Mouse (Mus musculus) lung, embryonic 14.5 days (tissue): Measurements from ENCODE around the gene Sulf2. TPM values are rescaled to one million over a fixed set of nuclear protein-coding genes. Genes with fewer than 3 reads are reported as not detected.

Experiments used
- ATAC-seq: fragments of 200-750 bp; cut with Nextera tagmentation; 2 replicates; pipeline ENCODE4 v1.8.0; 2017; ENCODE audit warnings: mild to moderate bottlenecking, moderate TSS enrichment, moderate library complexity; ENCODE audit not compliant: insufficient read depth
- DNase-seq: peaks from one replicate; pipeline ENCODE4 v3.0.0-alpha.2; 2015
- H3K27ac ChIP-seq: fragments of 300-500 bp; sonication (generic); 2 replicates; pipeline ENCODE4 v1.5.1; 2014; ENCODE audit warnings: low read depth, mild to moderate bottlenecking, moderate library complexity
- H3K27me3 ChIP-seq: fragments of 300-500 bp; sonication (generic); 2 replicates; pipeline ENCODE4 v1.6.1; 2014; ENCODE audit warnings: low read length, control low read depth; ENCODE audit not compliant: insufficient read depth
- H3K36me3 ChIP-seq: fragments of 300-500 bp; sonication (generic); 2 replicates; pipeline ENCODE4 v1.6.1; 2014; ENCODE audit warnings: control low read depth; ENCODE audit not compliant: insufficient read depth
- H3K4me1 ChIP-seq: fragments of 300-500 bp; sonication (generic); 2 replicates; pipeline ENCODE4 v1.6.1; 2014; ENCODE audit warnings: antibody characterized with exemption, control low read depth; ENCODE audit not compliant: insufficient read depth
- H3K4me2 ChIP-seq: fragments of 300-500 bp; sonication (generic); 2 replicates; pipeline ENCODE4 v1.6.1; 2014; ENCODE audit warnings: mild to moderate bottlenecking
- H3K4me3 ChIP-seq: fragments of 300-500 bp; sonication (generic); 2 replicates; pipeline ENCODE4 v1.5.1; 2014; ENCODE audit warnings: low read depth, low read length
- H3K9ac ChIP-seq: fragments of 300-500 bp; sonication (generic); 2 replicates; pipeline ENCODE4 v1.6.1; 2014
- H3K9me3 ChIP-seq: fragments of 300-500 bp; sonication (generic); 2 replicates; pipeline ENCODE4 v1.6.1; 2016; ENCODE audit warnings: low read depth, low read length, control low read depth
- CTCF ChIP-seq: IDR thresholded peaks from 2 replicates; pipeline ENCODE4 v1.5.1; 2016; ENCODE audit warnings: antibody characterized with exemption, low read depth
- WGBS: fragments of 180-500 bp; shearing (Covaris S2); extraction: QIAGEN DNeasy Blood & Tissue Kit; methylation state at CpG from one replicate; pipeline ENCODE4 v1.1.7; 2014; 5-methylcytosine and 5-hydroxymethylcytosine counted together
- polyA plus RNA-seq: library from polyadenylated mRNA; unstranded; fragments of >200 nt; fragmentation: Nextera tagmentation; extraction: Ambion mirVana; gene quantifications from 2 replicates; pipeline ENCODE4 v1.2.1, GENCODE M21; 2014

The Sulf2 gene
- 51.1 and 57.6 TPM in 2 replicates for polyA plus RNA-seq

- Histone ChIP-seq H3K27me3 (peaks cover 4% of the 10 kb centered on the region; the same call in 1 of the 2 replicates), H3K4me2 (peak within 1 kb of the TSS; percentile 99), H3K4me1 (peaks cover 30% of the 10 kb centered on the region), H3K9ac (peak within 1 kb of the TSS; percentile 77), H3K9me3 (no peaks in the 10 kb centered on the region; the same call in 1 of the 2 replicates), H3K27ac (peak within 1 kb of the TSS; percentile 88), H3K36me3 (no peaks in the 10 kb centered on the region), H3K4me3 (peak within 1 kb of the TSS; percentile 64)
- under 1% methylated on average over 23 of the region's 23 CpGs for WGBS
- peak; percentile 84 for TF ChIP-seq CTCF
- DNase-seq (peak; percentile 88), ATAC-seq (peak; percentile 32; the same call in 1 of the 2 replicates)
Observed at GRCm38 (mm10) chr2:166155454-166155815, at the start of gene Sulf2. Sulf2 (minus strand) TSS chr2:166155663.

- TF ChIP-seq CTCF: no peak
- WGBS: 76% methylated on average over 13 of the region's 13 CpGs
- H3K27me3 ChIP-seq: no peaks in the 10 kb centered on the region
- H3K4me3 ChIP-seq: no peak overlapping the region
- H3K4me1 ChIP-seq: no peaks in the 10 kb centered on the region
- ATAC-seq: no peak
- H3K9me3 ChIP-seq: no peaks in the 10 kb centered on the region
- no peak overlapping the region for H3K4me2 ChIP-seq
- H3K9ac ChIP-seq: no peak overlapping the region
- DNase-seq: no peak
- H3K36me3 ChIP-seq: no peaks in the 10 kb centered on the region
- no peak overlapping the region for H3K27ac ChIP-seq
Observed at GRCm38 (mm10) chr2:166204174-166204573, 48.7 kb upstream of the Sulf2 start.

GRCm38 (mm10) chr2:166203647-166204046 is 48.2 kb upstream of the Sulf2 start:
- no peak for ATAC-seq

GRCm38 (mm10) chr2:166197964-166198363 is 42.5 kb upstream of the Sulf2 start:
- Histone ChIP-seq H3K9me3 (0 out of 2 replicates have a peak, but pooled peaks cover 5% of the 10 kb centered on the region), H3K9ac (no peak overlapping the region), H3K4me2 (no peak overlapping the region), H3K4me3 (no peak overlapping the region), H3K36me3 (no peaks in the 10 kb centered on the region), H3K27ac (no peak overlapping the region), H3K4me1 (no peaks in the 10 kb centered on the region), H3K27me3 (no peaks in the 10 kb centered on the region)
- no peak for TF ChIP-seq CTCF
- ATAC-seq: no peak
- WGBS: 57% methylated on average over 7 of the region's 7 CpGs
- DNase-seq: no peak

More at GRCm38 (mm10) chr2:166203647-166204046, 48.2 kb upstream of the Sulf2 start:
- no peak overlapping the region for H3K4me2 ChIP-seq
- no peaks in the 10 kb centered on the region for H3K36me3 ChIP-seq
- WGBS: 78% methylated on average over 10 of the region's 12 CpGs
- H3K27me3 ChIP-seq: no peaks in the 10 kb centered on the region
- H3K4me3 ChIP-seq: no peak overlapping the region
- no peaks in the 10 kb centered on the region for H3K9me3 ChIP-seq
- no peaks in the 10 kb centered on the region for H3K4me1 ChIP-seq
- TF ChIP-seq CTCF: no peak
- H3K27ac ChIP-seq: no peak overlapping the region
- DNase-seq: no peak
- H3K9ac ChIP-seq: no peak overlapping the region

- no peak overlapping the region for H3K4me3 ChIP-seq
- peak; percentile 46 for DNase-seq
- no peaks in the 10 kb centered on the region for H3K4me1 ChIP-seq
- H3K9ac ChIP-seq: no peak overlapping the region
- no peak for ATAC-seq
- no peak for TF ChIP-seq CTCF
- H3K9me3 ChIP-seq: 0 out of 2 replicates have a peak, but pooled peaks cover 5% of the 10 kb centered on the region
- H3K27ac ChIP-seq: no peak overlapping the region
- no peak overlapping the region for H3K4me2 ChIP-seq
- 40% methylated on average over 6 of the region's 6 CpGs for WGBS
- no peaks in the 10 kb centered on the region for H3K36me3 ChIP-seq
- H3K27me3 ChIP-seq: no peaks in the 10 kb centered on the region
Observed at GRCm38 (mm10) chr2:166197064-166197463, 41.6 kb upstream of the Sulf2 start.

GRCm38 (mm10) chr2:166196080-166196786 is 40.8 kb upstream of the Sulf2 start:
- no peaks in the 10 kb centered on the region for H3K27me3 ChIP-seq
- no peak for DNase-seq
- no peaks in the 10 kb centered on the region for H3K36me3 ChIP-seq
- H3K9ac ChIP-seq: no peak overlapping the region
- ATAC-seq: no peak
- 0 out of 2 replicates have a peak, but pooled peaks cover 5% of the 10 kb centered on the region for H3K9me3 ChIP-seq
- no peak overlapping the region for H3K27ac ChIP-seq
- H3K4me2 ChIP-seq: no peak overlapping the region
- TF ChIP-seq CTCF: no peak
- no peaks in the 10 kb centered on the region for H3K4me1 ChIP-seq
- no peak overlapping the region for H3K4me3 ChIP-seq
- WGBS: 51% methylated on average over 13 of the region's 13 CpGs

GRCm38 (mm10) chr2:166195041-166195440 is 39.6 kb upstream of the Sulf2 start:
- no peak for DNase-seq
- Histone ChIP-seq H3K27me3 (no peaks in the 10 kb centered on the region), H3K36me3 (no peaks in the 10 kb centered on the region), H3K9ac (no peak overlapping the region), H3K4me2 (no peak overlapping the region), H3K4me3 (no peak overlapping the region), H3K9me3 (0 out of 2 replicates have a peak, but pooled peaks cover 5% of the 10 kb centered on the region), H3K27ac (no peak overlapping the region), H3K4me1 (no peaks in the 10 kb centered on the region)
- no peak for ATAC-seq
- TF ChIP-seq CTCF: no peak
- WGBS: 69% methylated on average over 6 of the region's 6 CpGs
